Mouse (Mus musculus): ENCODE data around the gene Tlr9. TPM values are rescaled to one million over a fixed set of nuclear protein-coding genes. Genes with fewer than 3 reads are reported as not detected.

Tlr9 gene
- polyA plus RNA-seq, 1 experiment from 2014 or later, result 0.05 TPM

GRCm38 (mm10) chr9:106193930-106194807 lies 28.2 kb upstream of the Tlr9 start:
- ATAC-seq (ENCODE audit: low FRiP score, low TSS enrichment) (no peak), DNase-seq (ENCODE audit: low spot score) (no peak)
- Histone ChIP-seq H3K27ac (replicated peaks) (no peak overlapping the region), H3K4me1 (replicated peaks; ENCODE audit: control insufficient read depth, insufficient read depth) (no peaks in the 10 kb centered on the region), H3K9me3 (ENCODE audit: control insufficient read depth, low read length) (no peaks in the 10 kb centered on the region), H3K4me3 (ENCODE audit: low read depth, low read length) (no peak overlapping the region), H3K27me3 (ENCODE audit: control insufficient read depth, insufficient read depth, low read length) (no peaks in the 10 kb centered on the region), H3K4me2 (replicated peaks; ENCODE audit: low read depth) (no peak overlapping the region), H3K36me3 (ENCODE audit: control insufficient read depth, insufficient read depth, low read length) (peaks cover 21% of the 10 kb centered on the region; the same call in 1 of the 2 replicates), H3K9ac (ENCODE audit: low read length) (no peak overlapping the region)
- 83% methylated on average over 8 of the region's 8 CpGs for WGBS
- no peak for TF ChIP-seq EP300 (optimal IDR thresholded peaks at IDR 0.05)
- TF ChIP-seq CTCF (IDR thresholded peaks at IDR 0.05; ENCODE audit: low read depth), result no peak

DNA sequence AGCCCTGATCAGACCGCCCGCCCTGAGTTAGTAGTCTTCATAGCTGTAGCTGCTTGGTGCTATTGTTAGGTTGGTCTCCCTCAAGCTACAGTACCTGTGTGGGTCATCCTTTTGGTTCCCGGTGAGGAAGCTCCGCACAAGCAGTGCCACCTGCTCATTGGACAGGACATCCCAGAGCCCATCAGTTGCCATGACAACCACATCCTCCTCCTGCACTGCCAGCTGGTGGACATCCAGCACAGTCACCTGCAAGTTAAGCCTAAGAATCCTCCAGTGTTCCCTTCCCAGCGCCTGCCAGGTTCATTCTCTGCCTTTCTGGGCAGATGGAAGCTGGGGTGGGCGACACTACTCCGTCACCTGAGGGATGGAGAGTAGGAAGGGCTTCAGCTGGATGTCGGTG lies 26.7 kb upstream of the Tlr9 start:
- Histone ChIP-seq H3K27ac (replicated peaks) (no peak overlapping the region), H3K9me3 (ENCODE audit: control insufficient read depth, low read length) (no peaks in the 10 kb centered on the region), H3K4me1 (replicated peaks; ENCODE audit: control insufficient read depth, insufficient read depth) (no peaks in the 10 kb centered on the region), H3K9ac (ENCODE audit: low read length) (no peak overlapping the region), H3K4me3 (ENCODE audit: low read depth, low read length) (no peak overlapping the region), H3K27me3 (ENCODE audit: control insufficient read depth, insufficient read depth, low read length) (no peaks in the 10 kb centered on the region), H3K4me2 (replicated peaks; ENCODE audit: low read depth) (no peak overlapping the region), H3K36me3 (ENCODE audit: control insufficient read depth, insufficient read depth, low read length) (0 out of 2 replicates have a peak, but pooled peaks cover 8% of the 10 kb centered on the region)
- no peak for ATAC-seq (ENCODE audit: low FRiP score, low TSS enrichment)
- DNase-seq (ENCODE audit: low spot score), result no peak
- TF ChIP-seq CTCF (IDR thresholded peaks at IDR 0.05; ENCODE audit: low read depth) (no peak), EP300 (optimal IDR thresholded peaks at IDR 0.05) (no peak)
- WGBS, result 79% methylated on average over 8 of the region's 8 CpGs

DNA sequence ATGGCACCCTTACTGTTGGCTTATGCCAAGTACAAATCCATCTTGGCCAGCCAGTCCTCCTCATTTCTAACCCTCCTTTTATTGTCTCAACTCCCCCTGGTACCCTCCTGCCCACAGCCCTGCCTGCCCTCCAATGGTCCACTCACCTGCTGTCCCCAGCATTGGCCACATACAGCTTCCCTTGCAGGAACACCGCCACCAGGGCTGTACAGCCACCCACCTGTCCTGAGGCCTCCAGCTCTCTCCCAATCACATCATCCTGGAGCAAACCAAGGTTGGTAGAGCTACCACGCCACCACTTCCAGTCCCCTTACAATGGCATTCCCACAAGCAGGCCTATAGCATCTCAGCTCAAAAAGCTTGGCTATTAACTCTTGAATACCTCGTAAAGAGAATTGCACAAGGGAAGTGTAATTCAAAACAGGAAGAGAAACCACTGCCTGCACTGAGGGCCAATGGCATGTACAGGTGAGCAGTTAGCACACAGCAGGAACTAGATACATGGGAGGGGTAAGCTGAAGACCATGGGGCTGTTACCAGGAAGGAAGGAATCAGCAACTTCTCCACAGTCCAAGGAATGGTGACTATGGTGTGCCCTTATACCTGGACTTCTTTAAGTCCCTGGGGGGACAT lies 25.2 kb upstream of the Tlr9 start:
- no peaks in the 10 kb centered on the region for H3K9me3 ChIP-seq (ENCODE audit: control insufficient read depth, low read length)
- H3K27me3 ChIP-seq (ENCODE audit: control insufficient read depth, insufficient read depth, low read length), result no peaks in the 10 kb centered on the region
- H3K4me2 ChIP-seq (replicated peaks; ENCODE audit: low read depth), result no peak overlapping the region
- no peak overlapping the region for H3K9ac ChIP-seq (ENCODE audit: low read length)
- H3K36me3 ChIP-seq (ENCODE audit: control insufficient read depth, insufficient read depth, low read length), result no peaks in the 10 kb centered on the region
- no peaks in the 10 kb centered on the region for H3K4me1 ChIP-seq (replicated peaks; ENCODE audit: control insufficient read depth, insufficient read depth)
- WGBS, result 88% methylated on average over 3 of the region's 3 CpGs
- ATAC-seq (ENCODE audit: low FRiP score, low TSS enrichment) (no peak), DNase-seq (ENCODE audit: low spot score) (no peak)
- no peak for TF ChIP-seq CTCF (IDR thresholded peaks at IDR 0.05; ENCODE audit: low read depth)
- TF ChIP-seq EP300 (optimal IDR thresholded peaks at IDR 0.05), result no peak
- H3K4me3 ChIP-seq (ENCODE audit: low read depth, low read length), result no peak overlapping the region
- H3K27ac ChIP-seq (replicated peaks), result no peak overlapping the region

DNA sequence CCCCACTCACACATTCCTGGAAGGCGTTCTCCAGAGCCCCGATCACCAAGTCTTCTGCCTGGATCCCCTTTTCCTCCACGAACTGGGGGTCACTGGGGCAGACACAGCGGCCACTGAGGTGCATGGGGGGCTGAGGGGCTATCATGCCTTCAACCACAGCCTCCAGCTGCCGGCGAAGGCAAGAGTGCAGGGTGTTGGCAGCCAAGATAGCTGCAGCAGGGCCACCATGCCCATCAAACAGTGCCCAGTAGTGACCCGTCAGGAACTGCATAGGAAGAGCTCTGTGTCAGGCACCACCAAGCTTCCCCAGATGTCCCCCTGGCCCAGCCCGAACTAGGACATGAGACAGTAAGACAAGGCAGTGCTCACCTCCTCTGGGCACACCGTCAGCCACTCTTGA lies 24.7 kb upstream of the Tlr9 start:
- Histone ChIP-seq H3K4me1 (replicated peaks; ENCODE audit: control insufficient read depth, insufficient read depth) (no peaks in the 10 kb centered on the region), H3K4me2 (replicated peaks; ENCODE audit: low read depth) (no peak overlapping the region), H3K4me3 (ENCODE audit: low read depth, low read length) (no peak overlapping the region), H3K36me3 (ENCODE audit: control insufficient read depth, insufficient read depth, low read length) (no peaks in the 10 kb centered on the region), H3K9me3 (ENCODE audit: control insufficient read depth, low read length) (no peaks in the 10 kb centered on the region), H3K27ac (replicated peaks) (no peak overlapping the region), H3K27me3 (ENCODE audit: control insufficient read depth, insufficient read depth, low read length) (no peaks in the 10 kb centered on the region), H3K9ac (ENCODE audit: low read length) (0 out of 2 replicates have a peak overlapping the region, but pooled peaks have one; percentile 13)
- DNase-seq (ENCODE audit: low spot score) (no peak), ATAC-seq (ENCODE audit: low FRiP score, low TSS enrichment) (no peak)
- WGBS, result 89% methylated on average over 9 of the region's 9 CpGs
- TF ChIP-seq EP300 (optimal IDR thresholded peaks at IDR 0.05), result no peak
- no peak for TF ChIP-seq CTCF (IDR thresholded peaks at IDR 0.05; ENCODE audit: low read depth)

DNA sequence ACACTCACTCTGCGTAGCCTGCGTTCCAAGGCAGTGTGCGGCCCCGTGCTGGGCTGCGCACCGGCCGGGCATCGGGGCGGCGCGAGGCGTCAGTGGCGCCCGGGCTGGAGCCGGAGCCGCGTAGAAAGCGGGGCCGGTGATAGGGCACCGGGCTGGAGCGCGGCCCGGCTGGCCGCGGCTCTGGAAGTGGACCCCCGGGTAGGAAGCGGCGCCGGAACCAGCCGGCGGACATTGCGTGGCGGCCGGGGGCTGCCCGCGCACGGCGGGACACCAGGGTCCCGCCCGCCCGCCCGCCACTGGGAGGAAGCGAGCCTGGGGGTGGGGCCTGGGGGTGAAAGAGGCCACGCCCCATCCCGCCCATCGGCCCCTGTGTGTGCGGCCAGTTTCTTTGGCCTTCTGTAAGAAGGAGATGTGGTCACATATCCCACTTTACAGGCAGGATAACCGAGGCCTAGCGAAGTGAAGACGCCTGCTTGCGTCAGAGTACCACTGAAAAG lies 23.4 kb upstream of the Tlr9 start:
- H3K4me1 ChIP-seq (replicated peaks; ENCODE audit: control insufficient read depth, insufficient read depth), result 0 out of 2 replicates have a peak, but pooled peaks cover 2% of the 10 kb centered on the region
- H3K4me3 ChIP-seq (ENCODE audit: low read depth, low read length), result peak overlapping the region; percentile 64
- peak; percentile 80 for DNase-seq (ENCODE audit: low spot score)
- no peaks in the 10 kb centered on the region for H3K9me3 ChIP-seq (ENCODE audit: control insufficient read depth, low read length)
- peak overlapping the region; percentile 64 for H3K4me2 ChIP-seq (replicated peaks; ENCODE audit: low read depth)
- peak overlapping the region; percentile 72 for H3K9ac ChIP-seq (ENCODE audit: low read length)
- no peaks in the 10 kb centered on the region for H3K36me3 ChIP-seq (ENCODE audit: control insufficient read depth, insufficient read depth, low read length)
- peak; percentile 55; the same call in 1 of the 2 replicates for ATAC-seq (ENCODE audit: low FRiP score, low TSS enrichment)
- TF ChIP-seq CTCF (IDR thresholded peaks at IDR 0.05; ENCODE audit: low read depth) (no peak), EP300 (optimal IDR thresholded peaks at IDR 0.05) (no peak)
- H3K27ac ChIP-seq (replicated peaks), result peak overlapping the region; percentile 69
- H3K27me3 ChIP-seq (ENCODE audit: control insufficient read depth, insufficient read depth, low read length), result no peaks in the 10 kb centered on the region
- WGBS, result under 1% methylated on average over 29 of the region's 51 CpGs

All from stomach, postnatal 0 days (tissue).